Mouse (Mus musculus): ENCODE results near the gene Maco1.

DNA sequence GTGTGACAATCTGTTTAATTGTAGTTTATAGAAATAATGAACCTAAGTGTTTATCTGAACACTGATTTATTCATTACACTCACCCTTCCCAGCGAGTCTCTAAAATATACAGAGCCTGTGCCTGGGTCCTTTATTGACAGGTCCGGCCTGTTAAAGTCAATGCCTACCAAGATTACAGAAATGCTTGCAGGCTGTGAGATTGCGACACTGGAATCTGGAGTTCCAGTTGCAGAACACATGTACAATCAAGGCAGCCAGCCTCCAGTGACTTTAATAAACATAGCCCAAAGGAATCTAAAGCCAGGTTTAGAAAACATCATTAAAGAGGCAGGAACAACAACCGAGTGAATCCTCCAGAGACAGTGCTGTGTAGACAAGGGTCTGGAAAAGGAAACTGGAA lies 5.6 kb downstream of the Maco1 start:
- TF ChIP-seq POLR2A (IDR thresholded peaks at IDR 0.05; ENCODE audit: borderline replicate concordance, insufficient read depth, low read length) (no peak), CTCF (IDR thresholded peaks at IDR 0.05; ENCODE audit: borderline replicate concordance, insufficient read depth, low read depth, low read length) (no peak)

All from cerebellum, adult 2 months (tissue).